Mouse (Mus musculus): Measurements from ENCODE around the gene Asz1. TPM values are rescaled to one million over a fixed set of nuclear protein-coding genes. Genes with fewer than 3 reads are reported as not detected.

Asz1 gene
- 5.2 and 6.4 TPM in 2 replicates for polyA plus RNA-seq (2015; fragmentation: Nextera tagmentation; extraction: Ambion mirVana)

- no peak for DNase-seq (ENCODE audit: low spot score)
- H3K4me3 ChIP-seq (ENCODE audit: low read depth, low read length): no peak within 1 kb of the TSS
- H3K4me1 ChIP-seq (ENCODE audit: insufficient read depth, low read depth, low read length): no peaks in the 10 kb centered on the region
- H3K9ac ChIP-seq (replicated peaks; ENCODE audit: low read depth): no peak within 1 kb of the TSS
- H3K9me3 ChIP-seq (ENCODE audit: low read length): no peaks in the 10 kb centered on the region
- H3K36me3 ChIP-seq (ENCODE audit: insufficient read depth, low read length): no peaks in the 10 kb centered on the region
- H3K4me2 ChIP-seq (replicated peaks; ENCODE audit: low read depth, low read length): no peak within 1 kb of the TSS
- no peak for ATAC-seq
- H3K27ac ChIP-seq (ENCODE audit: low read length): no peak within 1 kb of the TSS
- no peaks in the 10 kb centered on the region for H3K27me3 ChIP-seq (replicated peaks; ENCODE audit: insufficient read depth, low read length)
- TF ChIP-seq CTCF (IDR thresholded peaks at IDR 0.05): no peak
- WGBS: 90% methylated on average over 22 of the region's 22 CpGs
These were observed at the start of gene Asz1 for GRCm38 (mm10) chr6:18108934-18109333. Gene Asz1, minus strand, starts transcription at chr6:18109061.

- DNase-seq (ENCODE audit: low spot score) (no peak), ATAC-seq (no peak)
- Histone ChIP-seq H3K4me2 (replicated peaks; ENCODE audit: low read depth, low read length) (no peak overlapping the region), H3K36me3 (ENCODE audit: insufficient read depth, low read length) (no peaks in the 10 kb centered on the region), H3K4me3 (ENCODE audit: low read depth, low read length) (no peak overlapping the region), H3K27me3 (replicated peaks; ENCODE audit: insufficient read depth, low read length) (no peaks in the 10 kb centered on the region), H3K4me1 (ENCODE audit: insufficient read depth, low read depth, low read length) (no peaks in the 10 kb centered on the region), H3K9me3 (ENCODE audit: low read length) (no peaks in the 10 kb centered on the region), H3K9ac (replicated peaks; ENCODE audit: low read depth) (no peak overlapping the region), H3K27ac (ENCODE audit: low read length) (no peak overlapping the region)
- 68% methylated on average over 4 of the region's 4 CpGs for WGBS
- TF ChIP-seq EP300 (IDR thresholded peaks at IDR 0.05) (no peak), CTCF (IDR thresholded peaks at IDR 0.05) (no peak)
These were observed 44.2 kb upstream of the Asz1 start for GRCm38 (mm10) chr6:18153031-18153430.

- Histone ChIP-seq H3K27me3 (replicated peaks; ENCODE audit: insufficient read depth, low read length) (no peaks in the 10 kb centered on the region), H3K27ac (ENCODE audit: low read length) (no peak overlapping the region), H3K4me2 (replicated peaks; ENCODE audit: low read depth, low read length) (no peak overlapping the region), H3K36me3 (ENCODE audit: insufficient read depth, low read length) (no peaks in the 10 kb centered on the region), H3K9me3 (ENCODE audit: low read length) (no peaks in the 10 kb centered on the region), H3K9ac (replicated peaks; ENCODE audit: low read depth) (no peak overlapping the region), H3K4me3 (ENCODE audit: low read depth, low read length) (no peak overlapping the region), H3K4me1 (ENCODE audit: insufficient read depth, low read depth, low read length) (no peaks in the 10 kb centered on the region)
- peak; percentile 40 for TF ChIP-seq CTCF (IDR thresholded peaks at IDR 0.05)
- no peak for TF ChIP-seq EP300 (IDR thresholded peaks at IDR 0.05)
- ATAC-seq (no peak), DNase-seq (ENCODE audit: low spot score) (peak; percentile 68)
- 9% methylated on average over 1 of the region's 1 CpGs for WGBS
These were observed 26.4 kb upstream of the Asz1 start for GRCm38 (mm10) chr6:18135246-18135645.

GRCm38 (mm10) chr6:18128059-18128458 lies 19.2 kb upstream of the Asz1 start:
- Histone ChIP-seq H3K4me1 (ENCODE audit: insufficient read depth, low read depth, low read length) (no peaks in the 10 kb centered on the region), H3K4me2 (replicated peaks; ENCODE audit: low read depth, low read length) (no peak overlapping the region), H3K27ac (ENCODE audit: low read length) (no peak overlapping the region), H3K4me3 (ENCODE audit: low read depth, low read length) (no peak overlapping the region), H3K9me3 (ENCODE audit: low read length) (no peaks in the 10 kb centered on the region), H3K9ac (replicated peaks; ENCODE audit: low read depth) (no peak overlapping the region), H3K27me3 (replicated peaks; ENCODE audit: insufficient read depth, low read length) (no peaks in the 10 kb centered on the region), H3K36me3 (ENCODE audit: insufficient read depth, low read length) (no peaks in the 10 kb centered on the region)
- DNase-seq (ENCODE audit: low spot score): no peak
- TF ChIP-seq CTCF (IDR thresholded peaks at IDR 0.05) (no peak), EP300 (IDR thresholded peaks at IDR 0.05) (no peak)
- no peak; the same call in 1 of the 2 replicates for ATAC-seq
- WGBS: 27% methylated on average over 4 of the region's 4 CpGs

GRCm38 (mm10) chr6:18127206-18127983 lies 18.5 kb upstream of the Asz1 start:
- Histone ChIP-seq H3K4me1 (ENCODE audit: insufficient read depth, low read depth, low read length) (no peaks in the 10 kb centered on the region), H3K4me3 (ENCODE audit: low read depth, low read length) (no peak overlapping the region), H3K4me2 (replicated peaks; ENCODE audit: low read depth, low read length) (no peak overlapping the region), H3K36me3 (ENCODE audit: insufficient read depth, low read length) (no peaks in the 10 kb centered on the region), H3K9ac (replicated peaks; ENCODE audit: low read depth) (no peak overlapping the region), H3K27me3 (replicated peaks; ENCODE audit: insufficient read depth, low read length) (no peaks in the 10 kb centered on the region), H3K27ac (ENCODE audit: low read length) (no peak overlapping the region), H3K9me3 (ENCODE audit: low read length) (no peaks in the 10 kb centered on the region)
- DNase-seq (ENCODE audit: low spot score): no peak
- TF ChIP-seq EP300 (IDR thresholded peaks at IDR 0.05): no peak
- no peak for TF ChIP-seq CTCF (IDR thresholded peaks at IDR 0.05)
- 70% methylated on average over 2 of the region's 2 CpGs for WGBS
- ATAC-seq: no peak

GRCm38 (mm10) chr6:18096861-18097260 lies 12.0 kb downstream of the Asz1 start:
- Histone ChIP-seq H3K9me3 (ENCODE audit: low read length) (no peaks in the 10 kb centered on the region), H3K9ac (replicated peaks; ENCODE audit: low read depth) (no peak overlapping the region), H3K27ac (ENCODE audit: low read length) (no peak overlapping the region), H3K4me1 (ENCODE audit: insufficient read depth, low read depth, low read length) (no peaks in the 10 kb centered on the region), H3K4me3 (ENCODE audit: low read depth, low read length) (no peak overlapping the region), H3K36me3 (ENCODE audit: insufficient read depth, low read length) (no peaks in the 10 kb centered on the region), H3K27me3 (replicated peaks; ENCODE audit: insufficient read depth, low read length) (no peaks in the 10 kb centered on the region), H3K4me2 (replicated peaks; ENCODE audit: low read depth, low read length) (no peak overlapping the region)
- DNase-seq (ENCODE audit: low spot score) (no peak), ATAC-seq (no peak)
- no peak for TF ChIP-seq CTCF (IDR thresholded peaks at IDR 0.05)
- TF ChIP-seq EP300 (IDR thresholded peaks at IDR 0.05): no peak
- WGBS: 39% methylated on average over 1 of the region's 1 CpGs

Data from lung, postnatal 0 days (tissue).